Mouse (Mus musculus) gastrocnemius, postnatal 25 days (tissue): ENCODE measurements around the gene Caly. TPM values are rescaled to one million over a fixed set of nuclear protein-coding genes. Genes with fewer than 3 reads are reported as not detected.
A peak's percentile ranks its signal among the peaks of the same experiment; 100 is the strongest.

ENCODE experiments used
- DNase-seq: peaks from one replicate; pipeline ENCODE4 v3.0.0; 2022
- total RNA-seq, 2 experiments: library from RNA; stranded (reverse); gene quantifications; 1 replicate in 1 of 2; 2 replicates in 1 of 2; pipeline ENCODE4 v1.2.3; 2021

Gene Caly
- total RNA-seq, 2 experiments from 2014 or later: not detected

GRCm38 (mm10) chr7:140036281-140037170 lies 45.8 kb downstream of the Caly start, which contains the start of the genes Zfp511 and Tubgcp2:
TSS of gene Zfp511 (plus strand) at chr7:140036391.
TSS of gene Tubgcp2 (minus strand) at chr7:140036669.
- peak; percentile 93 for DNase-seq

- DNase-seq: no peak
These were observed 46.9 kb downstream of the Caly start for GRCm38 (mm10) chr7:140035456-140035855.

DNA sequence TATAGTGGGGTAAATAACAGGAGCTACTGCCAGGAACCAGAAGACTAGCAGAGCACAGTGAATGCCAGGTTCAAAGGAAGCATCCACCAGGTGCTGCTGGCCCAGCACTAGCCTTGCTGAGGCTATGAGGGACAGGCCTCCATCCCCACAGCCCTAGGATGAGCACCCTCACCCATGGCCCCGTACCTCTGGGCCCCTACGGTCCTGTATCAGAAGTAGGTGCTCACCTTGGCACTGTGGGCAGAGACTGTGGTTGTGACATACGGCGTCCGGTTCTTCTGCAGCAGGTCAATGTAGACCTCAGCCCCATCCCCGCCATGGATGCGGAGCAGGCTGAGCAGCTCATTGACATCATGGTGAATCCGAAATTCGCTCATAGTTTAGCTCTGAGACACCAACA lies 49.0 kb downstream of the Caly start:
- no peak for DNase-seq

DNA sequence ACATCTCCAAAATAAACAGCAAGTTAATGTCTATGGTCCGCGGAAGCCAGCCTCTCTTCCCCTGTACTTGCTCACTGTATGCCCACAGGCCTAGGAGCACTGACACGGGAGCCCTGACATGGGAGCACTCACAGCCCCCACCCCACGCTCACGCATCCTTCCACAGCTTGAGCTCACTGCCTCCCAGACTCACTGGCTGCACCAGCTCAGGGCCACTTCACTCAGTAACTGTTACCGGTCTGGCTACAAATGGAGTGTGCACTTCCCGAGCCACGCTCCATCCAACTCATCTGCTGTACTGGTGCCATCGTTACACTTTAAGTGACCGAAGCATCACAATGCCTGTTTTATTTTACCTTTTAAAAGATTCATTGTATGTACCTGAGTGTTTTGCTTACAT lies 50.0 kb downstream of the Caly start:
- no peak for DNase-seq

DNA sequence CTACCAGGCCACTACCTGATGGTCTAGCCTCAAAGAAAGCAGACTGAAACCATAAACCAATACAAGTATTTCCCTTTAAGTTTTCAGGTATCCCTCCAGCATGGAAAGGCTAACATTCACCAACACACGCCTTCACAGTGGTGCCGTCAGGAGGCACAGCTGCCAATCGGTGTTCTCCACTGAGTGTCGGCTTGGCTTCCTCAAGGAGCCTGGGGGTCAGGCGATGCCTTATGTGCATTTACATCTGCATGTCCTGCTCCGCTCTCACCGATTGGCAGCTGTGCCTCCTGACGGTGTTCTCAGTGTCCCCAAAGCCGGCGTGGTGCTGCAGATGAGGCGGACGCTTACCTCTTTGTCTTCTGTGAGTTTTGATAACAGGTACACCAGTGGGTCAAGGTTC lies 50.6 kb downstream of the Caly start:
- DNase-seq: no peak

Other genes starting within 250 kb of the Caly start
- under 1 TPM in 1 of 2 experiments, not detected in 1; 0.10 TPM for gene Adgra1, start 248.4 kb downstream of the Caly start, total RNA-seq
- not detected for gene Kndc1, start 187.9 kb downstream of the Caly start, total RNA-seq
- gene Utf1, start 138.8 kb downstream of the Caly start, total RNA-seq: not detected
- gene 6430531B16Rik, start 103.8 kb downstream of the Caly start, total RNA-seq: not detected
- under 1 TPM; 0.29 to 0.36 TPM for gene Adam8, start 90.0 kb downstream of the Caly start, total RNA-seq
- 1 to 10 TPM; 7.1 to 8.5 TPM for gene Zfp511, start 46.2 kb downstream of the Caly start, total RNA-seq
- gene Tubgcp2, start 45.9 kb downstream of the Caly start, total RNA-seq: 10 to 100 TPM; 16.4 TPM
- gene Msx3, start 33.5 kb downstream of the Caly start, total RNA-seq: not detected
- gene Prap1, start 10.8 kb upstream of the Caly start, total RNA-seq: not detected
- gene Fuom, start 19.9 kb upstream of the Caly start, total RNA-seq: 10 to 100 TPM; 41.6 to 47.5 TPM
- gene Paox, start 33.3 kb upstream of the Caly start, total RNA-seq: 1 to 10 TPM; 4.2 to 4.8 TPM
- 100 to 1,000 TPM; 120 to 132 TPM for gene Echs1, start 33.9 kb upstream of the Caly start, total RNA-seq
- gene Mtg1, start 55.0 kb upstream of the Caly start, total RNA-seq: 10 to 100 TPM; 21.7 to 24.6 TPM
- gene Sprn, start 72.3 kb upstream of the Caly start, total RNA-seq: under 1 TPM; 0.20 to 0.21 TPM
- not detected for gene Olfr522, start 82.2 kb upstream of the Caly start, total RNA-seq
- not detected for gene Olfr523, start 90.7 kb upstream of the Caly start, total RNA-seq
- not detected for gene Olfr524, start 123.4 kb upstream of the Caly start, total RNA-seq
- gene Cd163l1, start 135.7 kb upstream of the Caly start, total RNA-seq: not detected
- gene 5830411N06Rik, start 164.7 kb upstream of the Caly start, total RNA-seq: not detected
- gene Olfr525, start 238.3 kb upstream of the Caly start, total RNA-seq: not detected